Comparison of ENCODE assay signal across 10 mouse cellular contexts in the genomic region with DNA sequence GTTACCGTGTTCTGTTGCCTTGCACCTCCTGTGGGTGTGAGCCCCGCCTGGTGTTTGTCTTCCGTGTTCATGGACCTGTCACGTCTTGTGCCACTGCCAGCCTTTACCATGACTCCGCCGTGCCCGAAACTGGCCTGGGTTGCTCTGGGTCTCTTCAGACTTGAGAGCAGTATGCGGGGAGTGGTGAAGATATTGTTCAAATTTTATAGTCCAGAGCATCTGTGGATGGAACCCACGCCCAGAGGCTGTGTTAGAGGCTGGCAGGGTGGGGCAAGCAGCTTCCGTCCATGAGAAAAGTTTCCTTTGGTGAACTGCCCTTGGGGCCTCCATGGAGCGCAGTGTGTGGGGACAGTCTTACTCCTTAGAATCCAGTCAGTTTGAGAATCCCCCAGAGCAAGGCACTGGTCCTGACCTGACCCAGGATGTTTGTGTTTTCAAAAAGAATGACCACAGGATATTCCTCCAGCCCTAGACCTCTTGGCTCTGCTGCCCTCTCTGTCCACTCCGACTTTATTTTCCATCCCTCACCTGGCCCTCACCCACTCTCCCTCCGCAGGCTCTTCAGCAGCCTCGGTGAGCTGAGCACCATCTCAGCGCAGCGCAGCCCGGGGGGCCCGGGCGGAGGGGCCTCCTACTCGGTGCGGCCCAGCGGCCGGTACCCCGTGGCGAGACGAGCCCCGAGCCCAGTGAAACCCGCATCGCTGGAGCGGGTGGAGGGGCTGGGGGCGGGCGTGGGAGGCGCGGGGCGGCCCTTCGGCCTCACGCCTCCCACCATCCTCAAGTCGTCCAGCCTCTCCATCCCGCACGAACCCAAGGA. TPM values are rescaled to one million over a fixed set of nuclear protein-coding genes. Genes with fewer than 3 reads are reported as not detected.
DNase-seq lines count a peak whose midpoint lies in the region; ATAC-seq and TF ChIP-seq lines count a peak whose summit lies in the region.
"Had no signal": no experiment of that assay in that cellular context is flagged by ENCODE, and none has a peak within 500 bp of the region (broad histone marks: within the 10 kb centered on the region; RNA-seq: fewer than 3 reads in every experiment).

No protein-coding gene starts in this region.

- H3K4me1 ChIP-seq in heart, embryonic 11.5 days (ENCODE audit: control insufficient read depth, insufficient read depth, low read length) = peaks cover 13% of the 10 kb centered on the region
- H3K4me1 ChIP-seq in ES-Bruce4 (ENCODE audit: control insufficient read depth, insufficient read depth, low read length) = no peaks in the 10 kb centered on the region
- no peaks in the 10 kb centered on the region for H3K4me1 ChIP-seq in forebrain, embryonic 14.5 days (ENCODE audit: control insufficient read depth, insufficient read depth, low read length)
- H3K4me1 ChIP-seq in midbrain, embryonic 10.5 days = peaks cover 33% of the 10 kb centered on the region

- no peaks in the 10 kb centered on the region for H3K9me3 ChIP-seq in heart, embryonic 11.5 days (replicated peaks; ENCODE audit: control insufficient read depth, low read length)
- no peaks in the 10 kb centered on the region for H3K9me3 ChIP-seq in ES-Bruce4 (replicated peaks; ENCODE audit: control insufficient read depth, insufficient read depth, low read length, poor library complexity, severe bottlenecking)
- H3K9me3 ChIP-seq in forebrain, embryonic 14.5 days (replicated peaks; ENCODE audit: control insufficient read depth, low read length) = no peaks in the 10 kb centered on the region
- H3K9me3 ChIP-seq in midbrain, embryonic 10.5 days (replicated peaks) = no peaks in the 10 kb centered on the region

- peak overlapping the region; percentile 36 for H3K4me3 ChIP-seq in heart, embryonic 11.5 days (ENCODE audit: low read depth, low read length)
- peak overlapping the region; percentile 57 for H3K4me3 ChIP-seq in ES-Bruce4 (ENCODE audit: low read depth, low read length)
- H3K4me3 ChIP-seq in forebrain, embryonic 14.5 days (ENCODE audit: low read depth, low read length) = 0 out of 2 replicates have a peak overlapping the region, but pooled peaks have one; percentile 1
- peak overlapping the region; percentile 47 for H3K4me3 ChIP-seq in midbrain, embryonic 10.5 days

- no peak for TF ChIP-seq CTCF in ES-Bruce4 (IDR thresholded peaks at IDR 0.05; ENCODE audit: low read depth, low read length)

- WGBS in heart, embryonic 11.5 days (ENCODE audit: insufficient replicate concordance) = 15% methylated on average over 37 of the region's 40 CpGs
- 13% methylated on average over 40 of the region's 40 CpGs for WGBS in forebrain, embryonic 14.5 days
- 11% methylated on average over 39 of the region's 40 CpGs for WGBS in midbrain, embryonic 10.5 days

- TF ChIP-seq EP300 in ES-Bruce4 (IDR thresholded peaks at IDR 0.05; ENCODE audit: insufficient read depth, low read depth, low read length) = no peak

- H3K27ac ChIP-seq in heart, embryonic 11.5 days (ENCODE audit: low read depth, low read length) = no peak overlapping the region
- H3K27ac ChIP-seq in ES-Bruce4 (ENCODE audit: insufficient read depth, low read length) = no peak overlapping the region
- no peak overlapping the region for H3K27ac ChIP-seq in forebrain, embryonic 14.5 days (ENCODE audit: low read depth, low read length)
- no peak overlapping the region; the same call in 1 of the 2 replicates for H3K27ac ChIP-seq in midbrain, embryonic 10.5 days (replicated peaks)

- TF ChIP-seq POLR2A in ES-Bruce4 (IDR thresholded peaks at IDR 0.05; ENCODE audit: insufficient read depth, low read length) = no peak

- intact Hi-C loops in left cerebral cortex, postnatal 25 days (cut with DNase I) = no loop called here

- ATAC-seq in heart, embryonic 11.5 days (replicated peaks; ENCODE audit: insufficient number of reproducible peaks, low FRiP score, low TSS enrichment) = no peak
- ATAC-seq in forebrain, embryonic 14.5 days = no peak
- no peak for ATAC-seq in megakaryocyte progenitor cell, adult 5-6 weeks (replicated peaks; ENCODE audit: poor library complexity)

- DNase-seq in heart, postnatal 4 days = no peak
- DNase-seq in forebrain, embryonic 14.5 days (ENCODE audit: low spot score) = no peak
- DNase-seq in midbrain, embryonic 10.5 days (ENCODE audit: low spot score) = no peak
- DNase-seq in left cerebral cortex, postnatal 25 days (ENCODE audit: low spot score in 2 of 2) = no peak
- no peak for DNase-seq in T-cell, adult 2 months (ENCODE audit: low spot score)
- DNase-seq: thymus, postnatal 4 days had no signal

- H3K36me3 ChIP-seq in heart, embryonic 11.5 days (ENCODE audit: control insufficient read depth, insufficient read depth, low read length) = no peaks in the 10 kb centered on the region
- H3K36me3 ChIP-seq in ES-Bruce4 (ENCODE audit: control insufficient read depth, insufficient read depth, low read length, poor library complexity, severe bottlenecking) = no peaks in the 10 kb centered on the region
- H3K36me3 ChIP-seq in forebrain, embryonic 14.5 days (ENCODE audit: control insufficient read depth, insufficient read depth, low read length) = peaks cover 6% of the 10 kb centered on the region; the same call in 1 of the 2 replicates
- H3K36me3 ChIP-seq in midbrain, embryonic 10.5 days = 0 out of 2 replicates have a peak, but pooled peaks cover 4% of the 10 kb centered on the region

- H3K4me2 ChIP-seq in heart, embryonic 11.5 days = peak overlapping the region; percentile 56
- H3K4me2 ChIP-seq in forebrain, embryonic 14.5 days (ENCODE audit: low read length) = peak overlapping the region; percentile 25

- peaks cover 38% of the 10 kb centered on the region for H3K27me3 ChIP-seq in heart, embryonic 11.5 days (ENCODE audit: control insufficient read depth, insufficient read depth, low read length)
- H3K27me3 ChIP-seq in ES-Bruce4 (ENCODE audit: control insufficient read depth, insufficient read depth, low read length, poor library complexity, severe bottlenecking) = no peaks in the 10 kb centered on the region
- H3K27me3 ChIP-seq in forebrain, embryonic 14.5 days (replicated peaks; ENCODE audit: control insufficient read depth, insufficient read depth, low read length) = peaks cover 29% of the 10 kb centered on the region
- peaks cover 50% of the 10 kb centered on the region for H3K27me3 ChIP-seq in midbrain, embryonic 10.5 days (ENCODE audit: low read depth, poor library complexity, severe bottlenecking)

- no peak overlapping the region for H3K9ac ChIP-seq in heart, embryonic 11.5 days (ENCODE audit: low read depth, low read length)
- peak overlapping the region; percentile 24; the same call in 1 of the 2 replicates for H3K9ac ChIP-seq in ES-Bruce4 (ENCODE audit: low read depth, poor library complexity, severe bottlenecking)
- H3K9ac ChIP-seq in forebrain, embryonic 14.5 days (ENCODE audit: low read length) = no peak overlapping the region

RNA-seq across cellular contexts. Expression of gene Acr, which starts 10.7 kb away (rescaled TPM):
- 0.20 TPM in 2 replicates for polyA plus RNA-seq in heart, embryonic 11.5 days (2014; fragmentation: Nextera tagmentation; extraction: Ambion mirVana)
- total RNA-seq in heart, postnatal 4 days (2021) = 1 to 10 TPM in 1 of 2 experiments, under 1 TPM in 1; 0.76 to 1.3 TPM
- polyA plus RNA-seq in ES-Bruce4 (2011; ENCODE audit: insufficient read depth, insufficient read length, low read depth, missing spikeins) = not detected in 2 replicates
- 0.63 and 1.2 TPM in 2 replicates for polyA plus RNA-seq in forebrain, embryonic 14.5 days (2014; fragmentation: Nextera tagmentation; extraction: Ambion mirVana)
- polyA plus RNA-seq in midbrain, embryonic 10.5 days (2016; fragmentation: Nextera tagmentation; extraction: Ambion mirVana) = 0.10 and 0.47 TPM in 2 replicates
- total RNA-seq in left cerebral cortex, postnatal 25 days (2021) = 1 to 10 TPM; 1.1 to 1.5 TPM
- not detected in 2 replicates for total RNA-seq in megakaryocyte progenitor cell, adult 5-6 weeks (2015)
- not detected in 2 replicates for total RNA-seq in megakaryocyte progenitor cell, adult 5-6 weeks (2017)
- total RNA-seq: hematopoietic stem cell, adult 5-6 weeks had no signal

RNA-seq across cellular contexts. Expression of gene Rabl2, which starts 34.3 kb away (rescaled TPM):
- 25.8 and 27.5 TPM in 2 replicates for polyA plus RNA-seq in heart, embryonic 11.5 days (2014; fragmentation: Nextera tagmentation; extraction: Ambion mirVana)
- total RNA-seq in heart, postnatal 4 days (2021) = 1 to 10 TPM; 6.9 to 8.3 TPM
- polyA plus RNA-seq in ES-Bruce4 (2011; ENCODE audit: insufficient read depth, insufficient read length, low read depth, missing spikeins) = 9.7 and 12.6 TPM in 2 replicates
- polyA plus RNA-seq in forebrain, embryonic 14.5 days (2014; fragmentation: Nextera tagmentation; extraction: Ambion mirVana) = 61.9 and 67.0 TPM in 2 replicates
- 80.1 and 80.7 TPM in 2 replicates for polyA plus RNA-seq in midbrain, embryonic 10.5 days (2016; fragmentation: Nextera tagmentation; extraction: Ambion mirVana)
- total RNA-seq in left cerebral cortex, postnatal 25 days (2021) = 10 to 100 TPM; 36.9 to 37.1 TPM
- total RNA-seq in megakaryocyte progenitor cell, adult 5-6 weeks (2015) = 14.3 and 17.1 TPM in 2 replicates
- total RNA-seq in megakaryocyte progenitor cell, adult 5-6 weeks (2017) = 7.4 and 11.2 TPM in 2 replicates

RNA-seq across cellular contexts. Expression of gene Shank3, which starts 58.0 kb away (rescaled TPM):
- polyA plus RNA-seq in heart, embryonic 11.5 days (2014; fragmentation: Nextera tagmentation; extraction: Ambion mirVana) = 2.1 and 2.7 TPM in 2 replicates
- 10 to 100 TPM; 70.0 to 73.7 TPM for total RNA-seq in heart, postnatal 4 days (2021)
- polyA plus RNA-seq in ES-Bruce4 (2011; ENCODE audit: insufficient read depth, insufficient read length, low read depth, missing spikeins) = 4.4 and 5.6 TPM in 2 replicates
- 4.8 and 6.0 TPM in 2 replicates for polyA plus RNA-seq in forebrain, embryonic 14.5 days (2014; fragmentation: Nextera tagmentation; extraction: Ambion mirVana)
- polyA plus RNA-seq in midbrain, embryonic 10.5 days (2016; fragmentation: Nextera tagmentation; extraction: Ambion mirVana) = 2.1 and 2.6 TPM in 2 replicates
- total RNA-seq in left cerebral cortex, postnatal 25 days (2021) = 100 to 1,000 TPM; 210 to 243 TPM
- 1.8 and 4.2 TPM in 2 replicates for total RNA-seq in megakaryocyte progenitor cell, adult 5-6 weeks (2015)
- 1.3 and 3.1 TPM in 2 replicates for total RNA-seq in megakaryocyte progenitor cell, adult 5-6 weeks (2017)

Comparison
In these comparisons a context has a peak if more than half of its experiments do, and no peak if none do; other contexts are left out.
1. H3K4me3 ChIP-seq: peak in every context shown above with its lines; median percentile 57 in ES-Bruce4; 47 in midbrain, embryonic 10.5 days; 36 in heart, embryonic 11.5 days; 1 in forebrain, embryonic 14.5 days.